Mouse (Mus musculus) T-helper 17 cell (primary cell): ENCODE data around the gene Vmn1r219.
"Not testable (repeated sequence)": the region's sequence is repeated elsewhere in the genome, so short reads cannot be mapped to it uniquely, and the experiment has no call there.

Source experiments
- in situ Hi-C, 2 experiments: fragments of 300-600 bp; cut with MboI, MseI; formaldehyde crosslinking; loops; 1 replicate in 1 of 2; 2 replicates in 1 of 2; pipeline ENCODE4 v1.15.1; 2025; ENCODE audit warnings: high pct_unique_total_duplicates in 2 of 2

Gene Vmn1r219

DNA sequence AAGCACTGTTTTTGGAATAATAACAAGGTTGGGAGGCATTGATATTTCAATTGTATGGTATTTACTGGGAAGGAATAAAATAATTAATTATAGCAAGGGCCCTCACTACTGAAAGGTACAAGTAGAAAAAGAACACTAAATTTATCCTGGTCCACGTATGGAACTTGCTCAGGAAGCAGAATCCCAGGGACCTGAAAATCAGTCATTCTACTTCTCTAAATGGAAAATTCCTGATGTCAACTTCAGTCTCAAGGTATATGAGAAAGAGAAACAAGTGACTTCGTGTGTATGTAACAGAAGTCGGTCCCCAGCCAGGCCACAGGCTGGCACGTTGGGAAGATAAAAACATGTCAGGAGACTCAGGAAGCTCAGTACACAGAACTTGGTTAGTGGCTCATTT is at the start of gene Vmn1r219:
TSS of gene Vmn1r219 (plus strand) at position 301 of the 400 bp plus-strand sequence.
- in situ Hi-C loops = no loop called here

DNA sequence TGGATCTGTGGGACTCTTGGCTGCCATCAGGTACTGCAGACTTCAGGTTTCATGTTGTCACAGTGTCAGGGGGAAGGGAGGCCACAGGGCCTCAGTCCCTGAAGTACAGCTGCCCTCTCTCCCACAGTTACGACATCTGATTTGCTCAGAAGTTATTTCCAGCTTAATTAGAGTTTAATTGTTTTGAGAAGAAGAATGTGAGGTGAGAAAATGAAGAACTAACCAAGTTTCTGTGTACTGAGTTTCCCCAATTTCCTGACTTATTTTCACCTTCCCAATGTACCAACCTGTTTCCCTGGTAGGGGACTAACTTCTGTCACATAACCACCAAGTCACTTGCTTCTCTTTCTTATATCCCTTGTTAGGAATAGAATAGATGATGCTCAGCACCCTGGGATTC is 41.0 kb upstream of the Vmn1r219 start, which contains the start of gene Vmn1r217:
TSS of gene Vmn1r217 (minus strand) at position 101 of the 400 bp plus-strand sequence.
- in situ Hi-C loops = not testable (repeated sequence)

- in situ Hi-C loops = no loop called here
Observed at GRCm38 (mm10) chr13:23120611-23121010, 38.5 kb upstream of the Vmn1r219 start.

- in situ Hi-C loops = no loop called here
Observed at GRCm38 (mm10) chr13:23133099-23133498, 26.0 kb upstream of the Vmn1r219 start, which contains the start of gene Vmn1r218. Gene Vmn1r218, plus strand, starts transcription at chr13:23133155.

GRCm38 (mm10) chr13:23133501-23133900 is 25.6 kb upstream of the Vmn1r219 start:
- in situ Hi-C loops = no loop called here

GRCm38 (mm10) chr13:23138880-23139279 is 20.2 kb upstream of the Vmn1r219 start:
- in situ Hi-C loops = no loop called here

DNA sequence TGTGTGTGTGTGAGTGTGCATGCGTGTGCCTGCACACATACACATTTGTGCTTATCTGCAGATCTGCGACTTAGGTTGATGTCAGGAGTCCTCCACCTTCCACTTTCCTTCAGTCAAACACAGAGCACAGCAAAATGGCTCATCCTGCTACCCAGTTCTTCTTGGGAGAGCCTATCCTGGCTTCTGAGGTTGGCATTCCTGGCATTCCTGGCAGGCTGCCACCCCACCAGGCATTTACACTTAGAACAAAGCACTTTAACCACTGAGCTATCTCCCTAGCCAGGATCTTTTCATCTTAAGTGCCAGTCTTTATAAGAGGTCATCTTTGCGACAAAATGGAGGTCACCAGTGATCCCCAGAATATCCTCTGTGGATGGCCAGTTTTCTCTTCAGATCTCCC is 1.3 kb upstream of the Vmn1r219 start:
- in situ Hi-C loops = no loop called here

DNA sequence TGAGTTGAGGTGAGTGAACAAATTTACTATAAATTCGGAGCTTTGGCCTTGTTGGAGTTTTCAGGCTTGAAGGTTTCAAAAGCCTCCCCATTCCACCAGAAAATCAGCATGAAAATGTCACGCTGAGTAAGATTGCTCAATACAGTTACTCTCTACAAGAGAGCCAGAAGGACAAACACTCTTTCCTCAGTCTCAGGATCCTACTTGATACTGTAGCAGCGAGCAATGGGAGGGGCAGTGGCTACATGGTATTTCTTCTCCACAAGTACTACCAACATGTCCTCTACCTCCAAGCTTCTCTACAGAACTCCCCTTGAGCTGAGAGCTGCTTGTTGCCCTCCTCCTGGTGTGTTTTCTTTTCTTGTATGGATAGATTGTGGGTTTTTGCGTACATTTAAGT is 7.4 kb downstream of the Vmn1r219 start:
- in situ Hi-C loops = not testable (repeated sequence)

GRCm38 (mm10) chr13:23187875-23188274 is 28.8 kb downstream of the Vmn1r219 start, which contains the start of gene Vmn1r220:
Gene Vmn1r220, minus strand, starts transcription at chr13:23187975.
- in situ Hi-C loops = loop anchor here in 1 of 2 experiments (10.0 kb wide), 1 partner anchor 1293 kb away; no protein-coding TSS in a partner anchor

DNA sequence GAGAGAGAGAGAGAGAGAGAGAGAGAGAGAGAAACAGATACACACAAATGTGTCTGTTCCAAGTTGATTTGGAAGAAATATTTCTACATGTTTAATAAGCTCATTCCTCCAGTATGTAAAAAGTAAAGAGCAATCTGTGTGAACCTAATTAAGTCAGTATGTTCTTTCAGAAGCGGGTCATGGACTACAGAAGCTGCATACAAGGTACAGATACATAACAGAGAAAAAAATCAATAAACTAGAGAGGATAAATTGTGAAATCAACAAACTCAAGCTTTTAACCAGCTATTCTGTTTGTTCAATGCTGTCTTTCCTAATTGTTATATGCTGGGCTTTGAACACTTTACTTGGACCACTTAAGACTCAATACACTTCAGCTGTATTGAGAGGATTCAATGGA is 44.8 kb downstream of the Vmn1r219 start:
- in situ Hi-C loops = not testable (repeated sequence)

DNA sequence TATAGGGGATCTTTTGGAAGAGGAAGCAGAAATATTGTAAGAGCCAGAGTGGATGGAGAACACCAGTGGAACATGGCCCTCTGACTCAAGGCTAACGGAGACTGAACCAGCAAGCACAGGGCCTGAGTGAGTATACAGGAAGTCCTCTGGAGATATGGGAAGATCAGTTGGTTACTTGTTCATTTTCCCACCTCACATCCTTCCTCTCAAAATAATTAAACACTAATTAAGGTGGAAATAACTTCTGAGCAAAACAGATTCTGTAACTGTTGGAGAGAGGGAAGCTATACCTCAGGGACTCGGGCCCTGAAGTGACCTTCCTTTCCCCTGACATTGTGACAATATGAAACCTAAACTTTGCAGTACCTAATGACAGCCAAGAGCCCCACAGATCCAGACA is 54.7 kb downstream of the Vmn1r219 start, which contains the start of gene Vmn1r221:
TSS of gene Vmn1r221 (plus strand) at position 301 of the 400 bp plus-strand sequence.
- in situ Hi-C loops = loop anchor here (5.0 kb wide), 1 partner anchor 1107 kb away; the partner anchor contains the start of gene Vmn1r189 (in 2 of the 2)
